Mouse (Mus musculus) T-helper 2 cell (primary cell): Measurements from ENCODE around the gene Hoxc8.

ENCODE experiments used
- in situ Hi-C: fragments of 300-600 bp; cut with MboI, MseI; formaldehyde crosslinking; loops from one replicate; pipeline ENCODE4 v1.15.1; 2025; ENCODE audit warnings: high pct_unique_total_duplicates

The Hoxc8 gene

DNA sequence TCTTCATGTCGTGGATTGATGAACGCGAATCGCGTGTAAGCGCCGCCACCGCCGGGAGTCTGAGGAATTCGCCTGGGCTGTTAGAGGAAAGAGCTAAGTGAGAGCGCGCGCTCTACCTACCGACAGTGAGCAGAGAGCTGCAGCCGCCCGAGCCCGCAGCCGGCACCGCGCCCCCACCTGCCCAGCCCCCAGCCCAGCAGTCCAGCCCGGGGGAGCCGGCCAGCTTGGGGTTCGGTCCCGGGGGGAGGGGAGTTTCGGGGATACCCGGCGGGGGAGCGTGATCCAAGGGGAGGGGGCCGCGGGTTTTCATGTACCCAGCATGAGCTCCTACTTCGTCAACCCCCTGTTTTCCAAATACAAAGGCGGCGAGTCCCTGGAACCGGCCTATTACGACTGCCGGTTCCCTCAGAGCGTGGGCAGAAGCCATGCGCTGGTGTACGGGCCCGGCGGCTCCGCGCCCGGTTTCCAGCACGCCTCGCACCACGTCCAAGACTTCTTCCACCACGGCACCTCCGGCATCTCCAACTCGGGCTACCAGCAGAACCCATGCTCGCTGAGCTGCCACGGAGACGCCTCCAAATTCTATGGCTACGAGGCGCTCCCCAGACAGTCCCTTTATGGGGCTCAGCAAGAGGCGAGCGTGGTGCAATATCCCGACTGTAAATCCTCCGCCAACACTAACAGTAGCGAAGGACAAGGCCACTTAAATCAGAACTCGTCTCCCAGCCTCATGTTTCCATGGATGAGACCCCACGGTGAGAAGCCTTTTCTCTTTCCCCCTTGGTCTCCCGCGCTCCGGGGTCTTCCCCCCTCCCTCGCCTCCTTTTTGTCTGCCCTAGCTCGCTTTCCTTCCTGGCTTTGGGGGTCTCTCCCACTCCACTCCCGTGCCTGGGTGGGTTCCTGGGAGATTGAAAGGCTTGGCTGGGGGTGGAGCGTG, at the start of gene Hoxc8:
Hoxc8 (plus strand) TSS at position 147 of the 937 bp plus-strand sequence.
- in situ Hi-C loops: loop anchor here (25.0 kb wide), 1 partner anchor 322 kb away; the partner anchor contains the start of gene Gpr84

DNA sequence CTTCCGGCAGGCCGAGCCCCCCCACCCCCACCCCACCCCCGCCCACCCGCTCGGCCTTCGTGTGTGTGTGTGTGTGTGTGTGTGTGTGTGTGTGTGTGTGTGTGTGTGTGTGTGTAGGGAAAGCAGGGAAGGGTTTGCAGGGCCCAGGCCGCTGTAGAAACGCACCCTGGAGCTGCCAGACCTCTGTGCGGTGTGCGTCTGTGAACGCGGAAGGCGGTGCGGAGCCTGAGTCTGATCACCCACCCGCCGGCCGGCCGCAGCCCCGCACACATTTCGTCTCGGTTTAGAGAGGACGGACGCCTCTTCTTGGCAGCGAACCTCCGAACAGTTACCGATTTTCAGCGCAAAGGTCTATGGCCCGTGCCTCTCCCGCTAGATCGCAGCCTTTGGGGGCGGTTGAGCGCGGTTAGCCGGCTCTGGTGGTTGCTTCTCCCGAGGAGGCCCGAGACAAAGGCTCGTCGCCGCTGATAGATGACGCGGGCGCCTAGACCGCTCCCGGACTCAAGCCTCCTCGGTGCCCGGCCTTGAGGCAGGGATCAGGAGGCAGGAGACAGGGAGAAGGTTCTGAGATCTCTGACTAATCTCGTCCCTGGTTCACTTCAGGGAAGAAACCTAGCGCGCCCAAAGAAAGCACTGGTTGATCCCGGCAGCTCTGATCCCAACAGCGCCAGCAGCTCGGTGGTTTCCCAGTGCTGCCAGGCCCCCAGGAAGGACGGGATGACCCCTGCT, 47.5 kb upstream of the Hoxc8 start:
- in situ Hi-C loops: no loop called here

DNA sequence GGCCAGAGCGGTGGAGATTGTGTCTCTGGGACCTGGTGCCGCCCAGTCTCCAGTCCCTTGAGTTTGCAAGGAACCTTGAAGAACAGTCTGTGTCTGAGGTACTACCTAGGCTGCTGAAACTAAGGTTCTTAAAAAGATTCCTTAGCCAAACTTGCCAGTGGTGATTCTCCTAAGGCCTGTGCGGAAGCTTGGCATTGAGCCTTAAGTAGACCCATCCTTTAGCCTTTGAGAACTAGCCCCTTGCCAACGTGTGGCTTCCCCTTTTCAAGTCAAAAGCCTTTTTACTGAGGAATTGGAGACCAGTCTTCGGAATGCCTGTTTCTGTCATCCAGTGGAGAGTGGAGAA, 47.0 kb upstream of the Hoxc8 start:
- in situ Hi-C loops: no loop called here

DNA sequence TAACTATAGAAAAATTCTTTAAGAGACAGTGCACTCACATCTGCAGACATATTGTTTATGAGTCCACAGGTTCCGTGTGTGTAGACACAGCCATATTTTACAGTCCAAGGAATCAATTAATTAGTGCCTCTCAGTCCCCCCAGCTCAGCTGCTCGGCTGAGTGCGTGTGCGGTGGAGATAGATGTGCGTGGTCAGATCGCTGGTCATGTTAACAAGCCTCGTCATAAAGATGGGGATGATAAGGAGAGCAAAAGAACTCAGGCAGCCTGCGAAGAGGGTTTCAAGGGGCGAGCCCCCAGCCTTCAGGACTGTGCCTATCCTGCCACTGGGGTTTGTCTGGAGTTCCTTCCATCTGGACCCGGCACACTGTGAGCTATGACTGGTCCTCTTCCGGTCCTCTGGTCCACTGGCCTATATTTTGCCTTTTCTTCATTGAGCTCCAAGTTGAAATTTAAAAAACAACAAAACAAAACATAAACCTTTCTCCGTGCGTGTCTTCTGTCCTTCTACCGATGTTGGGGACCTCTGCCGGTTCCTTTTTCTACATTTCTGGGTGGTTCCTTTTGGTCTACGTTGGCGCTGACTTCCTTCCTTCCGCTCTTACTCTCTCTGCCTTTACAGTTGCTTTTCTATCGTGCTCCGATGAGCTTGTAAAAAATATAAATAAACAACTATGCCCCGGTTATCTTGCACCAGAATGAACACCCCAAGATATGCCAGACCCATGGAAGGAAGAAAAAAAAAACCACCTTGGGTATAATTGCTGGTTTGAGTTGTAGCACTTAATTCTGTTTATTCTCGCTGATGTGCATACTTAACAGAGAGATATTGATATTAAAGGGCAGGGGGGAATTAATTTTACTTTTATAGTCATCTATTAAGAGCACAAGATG, 45.0 kb upstream of the Hoxc8 start:
- in situ Hi-C loops: no loop called here

DNA sequence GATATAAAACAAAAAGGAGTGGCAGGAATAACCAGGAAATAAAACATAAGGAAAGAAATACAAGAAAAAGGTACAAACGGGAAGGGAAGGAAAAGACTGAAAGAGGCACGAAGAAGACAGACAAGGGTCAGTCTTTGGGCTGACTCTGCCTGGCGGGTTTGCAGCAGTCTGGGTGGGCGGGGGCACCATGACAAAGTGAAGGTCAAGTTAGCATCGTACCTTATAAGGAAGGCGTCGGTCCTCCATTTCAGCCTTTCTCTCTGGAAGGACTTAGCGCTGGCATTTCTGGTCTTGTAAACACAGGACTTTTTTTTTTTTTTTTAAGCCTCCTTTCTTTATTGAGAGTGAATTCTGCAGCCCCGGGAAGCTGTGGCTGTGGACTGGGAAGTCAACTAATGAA, 43.1 kb upstream of the Hoxc8 start:
- in situ Hi-C loops: no loop called here

DNA sequence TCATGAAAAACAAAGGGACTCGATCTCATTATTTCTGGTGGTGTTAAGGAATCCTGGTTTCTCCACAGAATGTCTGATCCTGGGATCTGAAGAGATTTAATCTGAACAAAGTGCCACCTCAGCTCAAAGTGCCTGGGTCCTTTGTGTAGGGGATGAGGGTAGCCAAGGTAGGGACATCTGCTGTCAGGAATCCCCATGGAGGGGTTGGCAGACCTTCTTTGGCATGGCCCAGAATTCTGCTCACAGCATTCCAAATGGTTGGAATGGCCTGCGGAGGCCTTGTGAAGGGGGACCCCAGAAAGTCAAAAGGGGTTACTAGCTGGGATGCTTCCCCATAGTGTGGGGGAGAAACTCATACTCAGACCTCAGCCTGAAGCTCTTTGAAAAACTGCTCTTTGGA, 41.6 kb upstream of the Hoxc8 start:
- in situ Hi-C loops: no loop called here

DNA sequence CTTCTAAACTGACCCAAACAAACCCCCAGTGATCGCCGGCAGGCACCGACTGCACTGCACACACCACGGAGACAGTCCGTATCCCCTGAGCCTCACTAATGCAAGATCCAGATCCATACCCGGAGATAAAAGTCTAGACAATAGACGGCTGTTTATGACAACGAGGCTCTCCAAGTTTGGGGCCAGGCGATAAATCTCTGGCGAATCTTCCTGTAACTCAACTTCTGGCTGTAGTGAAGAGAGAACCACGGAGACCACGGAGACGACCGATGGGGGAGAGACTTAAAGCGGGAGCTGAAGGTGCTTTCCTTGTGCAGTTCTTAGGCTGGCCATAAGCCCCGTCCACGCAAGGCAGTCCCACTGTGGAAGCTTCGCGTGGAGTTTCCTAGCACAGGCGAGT, 40.7 kb upstream of the Hoxc8 start:
- in situ Hi-C loops: loop anchor here (5.0 kb wide), 1 partner anchor 88 kb away; no protein-coding TSS in a partner anchor

DNA sequence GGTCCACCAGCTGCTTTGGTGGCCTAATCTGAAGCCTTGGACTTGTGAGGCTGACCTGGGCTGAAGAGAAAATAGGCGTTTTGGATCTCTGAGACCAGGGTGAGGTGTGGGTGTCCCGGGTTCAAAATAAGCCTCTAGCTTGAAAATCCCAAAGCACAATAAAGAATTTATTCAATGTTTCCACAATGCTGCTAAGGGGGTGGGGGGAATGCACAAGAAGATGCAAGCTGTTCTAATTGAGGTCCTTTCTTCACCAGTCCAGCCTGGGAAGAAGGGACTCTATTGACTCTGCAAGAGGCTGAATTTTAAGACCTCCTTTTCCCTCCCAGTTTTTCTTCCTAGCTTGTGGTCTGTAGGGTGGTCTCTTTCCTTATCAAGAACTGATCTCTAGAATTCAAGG, 39.5 kb upstream of the Hoxc8 start:
- in situ Hi-C loops: loop anchor here (5.0 kb wide), 1 partner anchor 86 kb away; no protein-coding TSS in a partner anchor

DNA sequence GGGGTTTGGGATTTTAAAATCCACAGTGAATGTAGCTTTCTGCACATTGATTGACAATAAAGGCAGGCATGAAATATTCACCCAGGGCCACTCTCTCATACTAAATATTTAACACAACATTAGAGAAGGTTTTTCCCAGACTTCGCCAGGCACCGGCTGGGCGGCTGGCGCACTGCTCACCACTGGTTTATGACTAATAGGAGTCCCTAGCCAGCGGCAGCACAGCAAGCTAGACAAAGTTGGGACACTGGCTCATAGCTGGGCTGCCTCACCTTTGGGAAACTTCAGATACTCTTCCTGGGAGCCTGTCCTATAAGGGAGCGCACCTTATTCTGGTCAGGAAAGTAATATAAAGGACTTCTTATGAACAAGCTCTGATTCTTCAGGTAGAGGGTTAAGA, 36.8 kb upstream of the Hoxc8 start:
- in situ Hi-C loops: loop anchor here (5.0 kb wide), 1 partner anchor 84 kb away; no protein-coding TSS in a partner anchor

DNA sequence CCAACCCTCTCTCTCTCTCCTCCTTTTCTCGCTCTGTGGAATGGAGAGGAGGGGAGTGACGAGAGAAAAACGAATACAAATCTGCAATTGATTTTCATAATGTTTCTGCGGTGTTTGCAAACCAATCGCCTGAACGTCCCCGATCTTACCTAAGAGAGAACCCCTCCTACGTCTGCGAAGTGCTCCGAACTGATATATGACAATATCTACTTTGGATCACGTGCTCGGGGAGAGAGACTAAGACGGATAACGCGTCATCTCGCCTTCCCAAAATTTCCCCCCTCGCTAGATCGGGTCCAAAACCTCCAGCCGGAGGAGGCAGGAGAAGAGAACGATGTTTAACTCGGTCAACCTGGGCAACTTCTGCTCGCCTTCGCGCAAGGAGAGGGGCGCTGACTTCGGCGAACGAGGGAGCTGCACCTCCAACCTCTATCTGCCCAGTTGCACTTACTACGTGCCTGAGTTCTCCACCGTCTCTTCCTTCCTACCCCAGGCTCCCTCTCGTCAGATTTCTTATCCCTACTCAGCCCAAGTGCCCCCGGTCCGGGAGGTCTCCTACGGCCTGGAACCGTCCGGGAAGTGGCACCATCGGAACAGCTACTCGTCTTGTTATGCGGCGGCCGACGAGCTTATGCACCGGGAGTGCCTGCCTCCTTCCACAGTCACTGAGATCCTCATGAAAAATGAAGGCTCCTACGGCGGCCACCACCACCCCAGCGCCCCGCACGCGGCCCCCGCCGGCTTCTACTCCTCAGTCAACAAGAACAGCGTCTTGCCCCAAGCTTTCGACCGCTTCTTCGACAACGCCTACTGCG, 36.0 kb upstream of the Hoxc8 start, which contains the start of gene Hoxc11:
Hoxc11 (plus strand) TSS at position 236 of the 815 bp plus-strand sequence.
- in situ Hi-C loops: loop anchor here (5.0 kb wide), 1 partner anchor 83 kb away; no protein-coding TSS in a partner anchor

DNA sequence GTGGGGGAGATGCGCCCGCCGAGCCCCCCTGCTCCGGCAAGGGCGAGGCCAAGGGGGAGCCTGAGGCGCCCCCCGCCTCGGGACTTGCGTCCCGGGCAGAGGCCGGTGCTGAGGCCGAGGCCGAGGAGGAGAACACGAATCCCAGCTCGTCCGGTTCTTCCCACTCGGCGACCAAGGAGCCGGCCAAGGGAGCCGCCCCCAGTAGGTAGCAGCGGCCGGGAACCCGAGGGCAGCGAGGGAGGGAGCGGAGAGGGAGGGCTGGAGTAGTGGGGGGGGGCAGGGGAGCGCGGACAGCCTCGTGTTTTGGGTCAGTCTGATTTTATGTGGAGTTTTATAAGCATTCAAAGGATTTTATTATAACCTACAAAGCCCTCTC, 35.4 kb upstream of the Hoxc8 start:
- in situ Hi-C loops: no loop called here

DNA sequence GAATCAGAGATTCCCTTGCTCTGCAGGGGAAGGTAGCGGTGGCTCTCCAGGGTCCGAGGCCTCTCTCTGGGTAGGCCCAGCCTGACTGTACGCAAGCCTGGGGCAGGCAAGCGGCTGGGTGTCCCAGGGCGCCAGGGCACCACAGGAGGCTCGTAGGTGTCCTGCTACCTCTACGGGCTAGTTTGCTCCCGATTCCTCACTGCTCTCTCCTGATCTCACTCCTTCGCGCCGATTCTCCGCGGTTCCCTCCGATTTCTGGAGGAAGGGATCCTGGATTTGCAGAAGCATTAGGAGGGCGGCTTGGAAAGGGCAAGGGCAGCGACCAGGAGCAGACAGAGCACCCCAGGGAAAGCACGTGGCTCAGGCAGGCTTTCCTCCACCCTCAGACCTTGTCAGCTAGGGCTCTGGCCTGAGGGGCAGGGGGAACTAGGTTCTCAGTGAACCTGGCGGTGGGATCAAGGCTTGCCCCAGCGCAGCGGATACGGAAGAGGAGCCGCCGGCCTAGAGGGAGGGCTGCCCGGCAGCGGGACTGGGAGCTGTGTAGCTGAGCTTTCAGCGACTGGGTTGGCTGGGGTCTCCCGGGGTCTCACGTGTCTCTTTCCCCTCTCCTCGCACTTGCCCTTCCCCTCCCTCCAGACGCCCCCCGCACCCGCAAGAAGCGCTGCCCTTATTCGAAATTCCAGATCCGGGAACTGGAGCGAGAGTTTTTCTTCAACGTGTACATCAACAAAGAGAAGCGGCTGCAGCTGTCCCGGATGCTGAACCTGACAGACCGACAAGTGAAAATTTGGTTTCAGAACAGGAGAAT, 34.4 kb upstream of the Hoxc8 start:
- in situ Hi-C loops: no loop called here

DNA sequence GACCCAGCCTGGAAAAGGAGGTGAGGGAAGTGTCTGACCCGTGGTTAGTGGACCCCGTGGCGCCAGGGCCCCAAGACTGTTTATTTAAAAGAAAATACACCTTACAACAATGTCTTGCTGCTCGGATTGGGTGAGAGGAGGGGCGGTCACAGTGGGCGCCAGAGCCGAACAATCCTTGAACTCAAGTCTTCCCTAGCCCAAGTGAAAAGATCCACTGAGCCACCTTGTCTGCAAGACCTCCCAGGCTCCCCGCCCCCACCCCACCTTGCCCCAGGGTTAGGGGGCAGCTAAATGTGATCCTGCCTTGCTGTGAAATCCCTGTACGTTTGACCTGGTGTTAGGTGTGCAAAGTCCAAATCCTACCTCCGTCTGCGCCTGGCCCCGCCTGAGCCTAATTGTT, 33.5 kb upstream of the Hoxc8 start:
- in situ Hi-C loops: no loop called here

DNA sequence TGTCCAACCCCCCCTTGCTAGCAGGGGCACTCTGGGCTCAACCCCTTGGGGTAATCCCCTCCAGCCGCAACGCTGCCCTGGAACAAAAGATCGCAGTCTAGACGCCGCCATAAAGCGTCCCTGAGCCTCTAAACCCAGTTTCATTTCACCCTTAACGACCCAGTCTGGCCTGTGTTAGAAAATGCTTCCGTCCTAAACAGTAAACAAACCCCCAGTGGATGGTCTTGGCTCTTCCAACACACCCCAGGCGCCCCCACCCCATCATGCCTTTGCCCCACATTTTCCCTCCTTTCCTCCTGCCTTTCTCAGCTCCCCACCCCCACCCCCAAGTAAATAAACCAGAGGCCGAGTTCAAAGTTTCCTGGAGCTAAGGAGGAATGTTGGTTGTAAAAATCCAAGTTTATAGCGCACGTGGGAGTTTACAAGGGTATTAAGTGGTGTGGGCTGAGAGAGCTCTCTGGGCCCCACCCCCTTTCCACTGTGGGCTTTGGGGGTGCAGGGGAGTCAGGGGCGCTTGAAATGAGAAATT, 30.7 kb upstream of the Hoxc8 start:
- in situ Hi-C loops: no loop called here

DNA sequence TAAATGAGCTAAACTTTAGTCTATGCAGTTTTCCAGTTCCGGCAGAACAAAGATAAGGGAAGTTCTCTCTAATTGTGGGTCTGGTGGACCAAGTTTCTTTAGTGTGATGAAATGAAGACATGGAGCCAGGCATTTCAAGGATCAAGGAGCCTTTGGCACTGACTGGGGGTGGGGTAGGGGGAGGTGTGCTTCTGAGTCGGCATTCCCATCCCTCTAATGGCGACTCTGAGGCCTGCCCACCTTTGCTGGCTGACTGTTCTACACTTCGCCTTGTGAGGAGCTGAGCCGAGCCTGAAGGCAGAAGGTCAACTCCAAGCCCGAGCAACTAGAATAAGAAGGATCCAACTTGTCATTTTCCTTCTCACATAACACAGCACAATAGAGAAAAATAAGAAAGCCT, 28.7 kb upstream of the Hoxc8 start:
- in situ Hi-C loops: no loop called here

DNA sequence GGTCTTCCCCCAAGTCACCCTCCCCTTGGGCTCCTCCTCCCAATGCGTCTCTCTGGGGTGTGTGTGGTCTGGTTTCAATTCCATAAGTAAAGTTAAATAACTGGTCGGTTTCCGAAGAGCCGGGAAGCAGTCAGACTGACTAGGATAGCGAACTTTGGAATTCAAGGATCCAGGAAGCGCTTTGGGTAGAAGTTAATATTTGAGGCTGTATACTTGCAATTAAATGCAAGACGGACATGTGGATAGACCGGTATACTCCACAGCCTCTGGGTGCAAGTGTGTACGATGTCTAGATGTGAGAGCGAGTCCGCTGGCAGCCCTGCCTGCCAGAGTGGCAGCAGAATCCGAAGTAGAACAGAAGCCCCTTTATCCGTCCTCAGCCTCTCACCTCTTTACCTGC, 27.9 kb upstream of the Hoxc8 start:
- in situ Hi-C loops: no loop called here

DNA sequence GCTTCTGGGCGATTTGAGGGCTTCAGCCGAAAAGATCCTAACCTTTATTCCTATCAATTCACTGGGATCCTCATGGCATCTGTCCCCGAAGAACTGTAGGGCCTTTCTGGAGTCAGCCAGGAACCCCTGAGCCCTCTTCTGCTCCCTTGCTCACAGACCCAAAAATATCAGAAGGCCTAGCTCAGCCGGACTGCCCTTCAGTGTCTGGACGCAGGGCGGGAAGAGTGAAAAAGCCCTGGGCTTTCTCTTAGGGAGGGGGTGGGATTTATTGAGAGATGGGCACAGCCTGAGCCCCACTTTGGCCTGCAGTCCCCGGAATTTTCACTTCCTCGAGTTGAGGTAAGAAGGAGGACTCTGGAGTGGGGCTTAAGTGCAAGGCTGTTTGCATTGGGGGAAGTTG, 27.1 kb upstream of the Hoxc8 start:
- in situ Hi-C loops: no loop called here

DNA sequence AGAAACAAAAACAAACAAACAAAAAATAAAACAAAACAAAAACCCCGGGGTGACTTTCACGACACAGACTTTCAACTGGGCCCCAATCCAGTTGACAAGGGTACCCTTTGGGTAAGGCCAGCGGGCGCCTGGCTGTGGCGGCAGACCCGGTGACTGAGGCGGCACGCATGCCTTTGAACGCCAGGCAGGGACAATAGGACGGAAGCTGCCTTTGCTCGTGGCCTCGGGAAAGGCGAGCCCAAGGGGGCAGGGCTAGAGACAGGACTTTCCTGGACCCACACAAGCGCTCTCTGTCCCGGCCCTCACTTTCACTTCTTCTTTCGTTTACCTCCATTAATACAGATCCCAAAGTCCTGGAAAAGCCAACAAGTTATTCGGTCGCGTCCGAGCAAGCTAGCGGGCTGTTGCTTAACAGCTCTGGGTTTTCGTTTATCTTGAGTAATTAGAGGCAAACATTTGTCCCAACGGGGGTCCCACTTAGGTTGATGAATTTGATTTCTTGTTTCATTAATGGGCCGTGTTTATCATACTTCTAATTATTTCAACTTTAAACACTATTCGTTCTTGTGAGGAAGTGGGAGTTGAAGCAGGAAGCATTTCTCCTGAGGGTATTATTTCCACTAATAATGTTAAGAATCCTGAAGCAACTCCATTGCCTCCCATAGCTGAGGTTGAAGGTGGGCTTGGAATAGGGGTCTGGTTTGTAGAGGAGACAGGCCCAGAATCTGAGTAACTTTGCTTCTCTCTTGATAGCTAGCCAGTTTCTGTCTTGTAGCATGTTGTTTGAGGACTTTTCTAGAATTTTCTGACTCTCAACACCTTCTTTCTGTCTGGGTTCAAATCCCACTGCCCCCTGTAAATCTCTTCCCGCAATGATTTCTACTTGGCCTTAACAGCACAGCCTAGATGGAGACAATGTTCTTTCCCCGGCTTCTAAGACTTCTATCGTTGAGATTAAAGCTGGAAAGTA, 26.5 kb upstream of the Hoxc8 start:
- in situ Hi-C loops: no loop called here
